Mouse (Mus musculus) bone marrow, adult 2 months (tissue): ENCODE data around the gene Rsg1.

Source experiments
- CTCF ChIP-seq: fragments of 200-500 bp; IDR thresholded peaks from 2 replicates; pipeline ENCODE4 v1.5.1; 2011; ENCODE audit warnings: low read length, control low read depth; ENCODE audit not compliant: control insufficient read depth, insufficient read depth
- POLR2A ChIP-seq: fragments of 200-500 bp; IDR thresholded peaks from 2 replicates; pipeline ENCODE4 v1.6.1; 2011; ENCODE audit warnings: low read depth, mild to moderate bottlenecking, control low read depth, low read length, borderline replicate concordance; ENCODE audit not compliant: control insufficient read depth

- no peak for TF ChIP-seq CTCF
- TF ChIP-seq POLR2A, result no peak
These were observed 38.9 kb downstream of the Rsg1 start for GRCm38 (mm10) chr4:141252641-141253040.
